Mouse (Mus musculus): ENCODE data around the gene Slc9a8.

- TF ChIP-seq POLR2A (IDR thresholded peaks at IDR 0.05; ENCODE audit: borderline replicate concordance, low read depth, low read length) (no peak), CTCF (IDR thresholded peaks at IDR 0.05; ENCODE audit: low read depth, low read length) (no peak)
Observed at GRCm38 (mm10) chr2:167467214-167467613, 45.7 kb downstream of the Slc9a8 start.
